Mouse (Mus musculus) small intestine, adult 2 months (tissue): ENCODE results near the gene Gm9508. TPM values are rescaled to one million over a fixed set of nuclear protein-coding genes. Genes with fewer than 3 reads are reported as not detected.
"Not testable (repeated sequence)": the region's sequence is repeated elsewhere in the genome, so short reads cannot be mapped to it uniquely, and the experiment has no call there.

Experiments used
- H3K27ac ChIP-seq: fragments of 200-500 bp; 2 replicates; pipeline ENCODE4 v1.5.1; 2012; ENCODE audit warnings: low read depth, low read length, control low read depth, inconsistent platforms; ENCODE audit not compliant: insufficient read depth
- H3K27me3 ChIP-seq: fragments of 200-500 bp; 2 replicates; pipeline ENCODE4 v1.6.1; 2012; ENCODE audit warnings: mild to moderate bottlenecking, moderate library complexity, low read length, inconsistent platforms; ENCODE audit not compliant: control insufficient read depth, insufficient read depth
- H3K36me3 ChIP-seq: fragments of 200-500 bp; 2 replicates; pipeline ENCODE4 v1.6.1; 2012; ENCODE audit warnings: mild to moderate bottlenecking, low read length, control low read depth, inconsistent platforms; ENCODE audit not compliant: control insufficient read depth, insufficient read depth
- H3K4me1 ChIP-seq: fragments of 200-500 bp; 2 replicates; pipeline ENCODE4 v1.6.1; 2012; ENCODE audit warnings: low read length, inconsistent platforms, mixed read lengths; ENCODE audit not compliant: control insufficient read depth, insufficient read depth, insufficient read length
- H3K4me3 ChIP-seq: fragments of 200-500 bp; 2 replicates; pipeline ENCODE4 v1.5.1; 2012; ENCODE audit warnings: low read depth, mild to moderate bottlenecking, control low read depth, inconsistent platforms, low read length, moderate library complexity
- CTCF ChIP-seq: fragments of 200-500 bp; IDR thresholded peaks from 2 replicates; pipeline ENCODE4 v1.5.1; 2012; ENCODE audit warnings: low read depth, mild to moderate bottlenecking, control low read depth, inconsistent platforms, low read length, moderate library complexity, mixed read lengths; ENCODE audit not compliant: insufficient replicate concordance, insufficient read length; ENCODE audit errors: extremely low read depth
- POLR2A ChIP-seq: fragments of 200-500 bp; IDR thresholded peaks from 2 replicates; pipeline ENCODE4 v1.6.1; 2012; ENCODE audit warnings: low read depth, mild to moderate bottlenecking, control low read depth, inconsistent platforms, low read length, moderate library complexity
- WGBS: fragments of 180-500 bp; shearing (Covaris S2); methylation state at CpG from one replicate; pipeline ENCODE4 v1.1.7; 2018; 5-methylcytosine and 5-hydroxymethylcytosine counted together
- polyA plus RNA-seq: library from polyadenylated mRNA; depleted of rRNA; stranded (reverse); fragments of >200 nt; gene quantifications from 2 replicates; pipeline ENCODE4 v1.2.3, GENCODE M21; 2012

Gene Gm9508
- polyA plus RNA-seq, 1 experiment, result not detected

DNA sequence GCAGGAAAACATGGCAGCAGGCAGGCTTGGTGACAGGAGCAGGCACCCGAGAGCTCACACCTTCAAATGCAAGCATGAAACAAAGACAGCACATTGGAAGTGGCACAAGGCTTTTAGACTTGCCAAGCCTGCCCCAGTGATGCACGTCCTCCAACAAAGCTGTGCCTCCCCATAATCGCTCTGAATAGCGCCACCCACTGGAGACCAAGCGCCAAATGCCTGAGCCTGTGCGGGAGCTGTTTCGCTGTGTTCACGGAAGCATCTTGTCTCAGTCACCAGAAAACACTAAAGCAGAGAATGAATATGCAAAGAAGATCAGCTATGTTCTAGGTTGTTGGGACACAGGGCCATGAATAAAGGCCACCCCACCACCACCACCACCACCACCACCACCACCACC lies 27.8 kb upstream of the Gm9508 start:
- no peaks in the 10 kb centered on the region for H3K36me3 ChIP-seq
- no peaks in the 10 kb centered on the region for H3K4me1 ChIP-seq
- H3K27me3 ChIP-seq, result no peaks in the 10 kb centered on the region
- no peak overlapping the region for H3K27ac ChIP-seq
- no peak overlapping the region for H3K4me3 ChIP-seq
- no peak for TF ChIP-seq POLR2A
- TF ChIP-seq CTCF, result no peak
- WGBS, result 77% methylated on average over 8 of the region's 8 CpGs

DNA sequence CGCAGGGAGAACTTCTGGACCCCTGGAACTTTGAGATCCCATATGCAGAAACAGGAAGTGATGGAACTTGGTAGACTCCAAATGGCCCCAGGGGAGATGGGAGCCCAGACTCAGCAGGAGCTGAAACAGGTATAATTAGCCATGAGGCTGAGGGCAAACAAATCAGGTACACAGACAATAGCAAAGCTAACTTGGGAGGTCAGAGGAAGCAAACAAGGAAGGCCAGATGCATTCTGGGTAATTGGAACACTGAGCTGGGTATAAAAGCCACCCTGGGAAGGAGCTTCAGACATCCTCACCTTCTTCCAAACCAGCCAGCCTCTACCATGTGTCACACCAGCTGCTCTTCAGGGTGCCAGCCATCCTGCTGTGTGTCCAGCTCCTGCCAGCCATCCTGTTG lies 23.3 kb upstream of the Gm9508 start, which contains the start of gene Krtap12-1:
Krtap12-1 (plus strand) TSS at position 301 of the 400 bp plus-strand sequence.
- 79% methylated on average over 1 of the region's 1 CpGs for WGBS

DNA sequence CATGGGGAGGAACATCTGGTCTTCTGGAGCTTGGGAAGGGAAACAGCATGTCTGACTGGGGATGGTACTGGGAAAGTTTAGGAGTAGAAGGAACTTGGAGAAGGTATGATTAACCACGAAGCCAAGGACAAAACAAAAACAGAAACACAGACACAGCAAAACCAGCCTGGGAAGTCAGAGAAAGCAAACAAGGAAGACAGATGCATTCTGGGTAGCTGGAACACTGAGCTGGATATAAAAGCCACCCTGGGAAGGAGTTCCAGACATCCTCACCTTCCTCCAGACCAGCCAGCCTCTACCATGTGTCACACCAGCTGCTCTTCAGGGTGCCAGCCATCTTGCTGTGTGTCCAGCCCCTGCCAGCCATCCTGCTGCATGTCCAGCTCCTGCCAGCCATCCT lies 18.5 kb upstream of the Gm9508 start, which contains the start of gene Gm10142:
Gm10142 (plus strand) TSS at position 301 of the 400 bp plus-strand sequence.
- TF ChIP-seq POLR2A (no peak), CTCF (no peak)
- Histone ChIP-seq H3K27ac (no peak within 1 kb of the TSS), H3K36me3 (no peaks in the 10 kb centered on the region), H3K4me3 (no peak within 1 kb of the TSS), H3K27me3 (no peaks in the 10 kb centered on the region), H3K4me1 (no peaks in the 10 kb centered on the region)
- 84% methylated on average over 1 of the region's 1 CpGs for WGBS

More for the DNA sequence above, 23.3 kb upstream of the Gm9508 start, which contains the start of gene Krtap12-1:
- not testable (repeated sequence) for H3K27me3 ChIP-seq, H3K27ac ChIP-seq, H3K4me1 ChIP-seq, H3K36me3 ChIP-seq, H3K4me3 ChIP-seq

DNA sequence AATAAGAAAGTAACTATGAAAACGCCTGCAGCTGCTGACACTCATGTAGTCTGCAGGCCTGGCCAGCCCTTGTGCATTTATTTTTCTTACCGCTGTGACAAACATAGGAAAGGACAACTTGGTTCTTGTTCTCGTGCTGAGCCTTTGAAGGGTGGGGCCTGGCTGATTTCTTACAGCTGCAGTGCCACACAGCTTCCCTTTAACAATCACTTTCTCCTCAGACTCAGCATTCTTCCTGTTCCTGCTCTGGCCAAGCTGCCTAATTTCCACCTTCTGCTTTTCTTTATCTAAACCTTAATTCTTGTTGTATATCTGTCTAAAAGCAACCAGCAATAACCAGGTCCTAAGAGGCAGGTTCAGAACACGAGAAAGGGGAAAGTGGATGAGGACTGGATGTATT lies 16.7 kb upstream of the Gm9508 start:
- H3K36me3 ChIP-seq, result no peaks in the 10 kb centered on the region
- H3K27ac ChIP-seq, result no peak overlapping the region
- H3K4me1 ChIP-seq, result no peaks in the 10 kb centered on the region
- no peak for TF ChIP-seq CTCF
- TF ChIP-seq POLR2A, result no peak
- H3K4me3 ChIP-seq, result no peak overlapping the region
- 61% methylated on average over 4 of the region's 4 CpGs for WGBS
- H3K27me3 ChIP-seq, result no peaks in the 10 kb centered on the region

DNA sequence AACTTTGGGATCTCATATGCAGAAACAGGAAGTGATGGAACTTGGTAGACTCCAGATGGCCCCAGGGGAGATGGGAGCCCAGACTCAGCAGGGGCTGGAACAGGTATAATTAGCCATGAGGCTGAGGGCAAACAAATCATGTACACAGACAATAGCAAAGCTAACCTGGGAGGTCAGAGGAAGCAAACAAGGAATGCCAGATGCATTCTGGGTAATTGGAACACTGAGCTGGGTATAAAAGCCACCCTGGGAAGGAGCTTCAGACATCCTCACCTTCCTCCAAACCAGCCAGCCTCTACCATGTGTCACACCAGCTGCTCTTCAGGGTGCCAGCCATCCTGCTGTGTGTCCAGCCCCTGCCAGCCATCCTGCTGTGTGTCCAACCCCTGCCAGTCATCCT lies 14.1 kb upstream of the Gm9508 start, which contains the start of gene Gm10024:
Gm10024 (plus strand) TSS at position 301 of the 400 bp plus-strand sequence.
- H3K36me3 ChIP-seq, H3K27ac ChIP-seq, H3K27me3 ChIP-seq, H3K4me1 ChIP-seq, H3K4me3 ChIP-seq: not testable (repeated sequence)

DNA sequence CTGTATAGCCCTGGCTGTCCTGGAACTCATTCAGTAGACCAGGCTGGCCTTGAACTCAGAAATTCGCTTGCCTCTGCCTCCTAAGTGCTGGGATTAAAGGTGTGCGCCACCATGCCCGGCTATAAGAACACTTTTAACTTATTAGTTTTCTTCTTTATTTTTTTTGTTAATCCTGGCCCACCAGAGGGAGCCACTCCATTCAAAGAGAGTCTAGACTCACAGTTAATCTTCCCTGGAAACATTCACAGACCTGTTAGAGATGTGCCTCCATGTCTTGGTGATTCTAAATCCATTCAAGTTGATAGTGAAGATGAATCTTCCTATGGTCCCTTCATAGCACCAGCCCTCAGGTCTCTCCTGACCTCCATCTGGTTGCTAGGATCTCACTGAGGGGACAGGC lies 12.8 kb upstream of the Gm9508 start:
- Histone ChIP-seq H3K4me3 (no peak overlapping the region), H3K36me3 (no peaks in the 10 kb centered on the region), H3K27me3 (no peaks in the 10 kb centered on the region), H3K27ac (no peak overlapping the region), H3K4me1 (no peaks in the 10 kb centered on the region)
- WGBS, result 72% methylated on average over 3 of the region's 3 CpGs
- TF ChIP-seq CTCF (no peak), POLR2A (no peak)

DNA sequence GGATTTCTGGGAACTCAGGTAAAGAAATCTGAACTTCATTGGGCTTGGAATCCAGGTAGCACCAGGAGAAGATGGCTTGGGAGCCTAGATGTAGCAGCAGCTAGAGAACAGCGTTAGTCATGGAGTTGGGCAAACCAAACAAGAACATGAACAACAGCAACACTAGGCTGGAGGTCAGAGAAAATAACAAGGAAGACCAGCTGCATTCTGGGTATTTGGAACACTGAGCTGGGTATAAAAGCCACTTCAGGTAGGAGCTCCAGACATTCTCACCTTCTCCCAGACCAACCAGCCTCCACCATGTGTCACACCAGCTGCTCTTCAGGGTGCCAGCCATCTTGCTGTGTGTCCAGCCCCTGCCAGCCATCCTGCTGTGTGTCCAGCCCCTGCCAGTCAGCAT lies 9.3 kb upstream of the Gm9508 start, which contains the start of gene Gm10272:
Gm10272 (plus strand) TSS at position 301 of the 400 bp plus-strand sequence.
- no peak within 1 kb of the TSS for H3K27ac ChIP-seq
- no peaks in the 10 kb centered on the region for H3K27me3 ChIP-seq
- no peak within 1 kb of the TSS for H3K4me3 ChIP-seq
- H3K4me1 ChIP-seq, result no peaks in the 10 kb centered on the region
- H3K36me3 ChIP-seq, result no peaks in the 10 kb centered on the region
- TF ChIP-seq POLR2A (no peak), CTCF (no peak)
- 84% methylated on average over 1 of the region's 1 CpGs for WGBS

DNA sequence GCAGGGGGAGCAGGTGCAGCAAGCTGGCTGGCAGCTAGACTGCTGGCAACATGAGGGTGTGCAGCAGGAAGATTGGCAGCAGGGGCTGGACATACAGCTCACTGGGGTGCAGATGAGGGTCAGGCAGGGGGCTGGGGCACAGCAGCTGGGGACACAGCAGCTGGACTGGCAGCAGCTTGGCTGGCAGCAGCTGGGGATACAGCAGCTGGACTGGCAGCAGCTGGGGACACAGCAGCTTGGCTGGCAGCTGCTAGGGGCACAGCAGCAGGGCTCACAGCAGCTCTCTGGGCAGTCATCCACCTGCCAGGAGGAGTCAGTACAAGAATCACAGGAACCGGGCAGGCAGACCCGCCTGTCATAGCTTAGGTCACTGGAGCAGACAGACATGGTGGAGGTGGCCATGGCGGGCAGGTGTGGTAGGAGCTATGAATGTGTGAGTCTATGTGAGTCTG lies 6.7 kb downstream of the Gm9508 start, which contains the start of gene Gm19402:
Gm19402 (minus strand) TSS at position 402 of the 452 bp plus-strand sequence.
- H3K4me1 ChIP-seq, H3K27ac ChIP-seq, H3K27me3 ChIP-seq, H3K4me3 ChIP-seq, H3K36me3 ChIP-seq: not testable (repeated sequence)
- 43% methylated on average over 3 of the region's 3 CpGs for WGBS
